10 mouse cellular contexts compared by ENCODE assay signal in the genomic region with DNA sequence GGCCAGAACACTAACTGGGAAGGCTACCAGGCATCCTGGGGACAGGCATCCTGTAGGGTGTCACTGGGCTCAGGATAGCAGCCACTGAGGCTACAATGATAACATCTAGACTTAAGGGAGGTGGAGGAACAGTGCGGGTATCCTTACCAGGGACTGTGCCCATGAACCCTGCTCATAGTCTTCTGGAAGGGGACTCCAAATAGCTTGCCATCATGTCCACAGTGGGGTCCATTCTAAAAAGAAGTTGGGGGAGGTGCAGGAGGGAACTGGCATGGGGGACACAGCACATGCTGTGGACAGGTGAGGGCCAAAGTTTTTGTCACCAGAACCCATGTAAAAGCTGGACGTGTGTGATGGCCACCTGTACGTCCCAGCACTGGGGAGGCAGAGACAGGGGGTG. TPM values are rescaled to one million over a fixed set of nuclear protein-coding genes. Genes with fewer than 3 reads are reported as not detected.
DNase-seq lines count a peak whose midpoint lies in the region; ATAC-seq and TF ChIP-seq lines count a peak whose summit lies in the region.
"Had no signal": no experiment of that assay in that cellular context is flagged by ENCODE, and none has a peak within 500 bp of the region (broad histone marks: within the 10 kb centered on the region; RNA-seq: fewer than 3 reads in every experiment).

No protein-coding gene starts in this region.

- no peaks in the 10 kb centered on the region for H3K4me1 ChIP-seq in kidney, embryonic 14.5 days (ENCODE audit: control insufficient read depth, insufficient read depth, low read length)
- no peaks in the 10 kb centered on the region for H3K4me1 ChIP-seq in midbrain, embryonic 11.5 days (ENCODE audit: control insufficient read depth, insufficient read depth, low read length)
- no peaks in the 10 kb centered on the region for H3K4me1 ChIP-seq in midbrain, embryonic 14.5 days (ENCODE audit: control insufficient read depth, insufficient read depth, low read length)
- peaks cover 36% of the 10 kb centered on the region for H3K4me1 ChIP-seq in liver, embryonic 15.5 days (replicated peaks)

- intact Hi-C loops in gastrocnemius, adult 2 months (cut with DNase I), result no loop called here
- intact Hi-C loops in gastrocnemius, postnatal 14 days (cut with DNase I; ENCODE audit: low total_unique reads), result no loop called here

- H3K9ac ChIP-seq in kidney, embryonic 14.5 days (ENCODE audit: low read depth, low read length), result no peak overlapping the region
- no peak overlapping the region for H3K9ac ChIP-seq in midbrain, embryonic 11.5 days (ENCODE audit: low read length)
- no peak overlapping the region for H3K9ac ChIP-seq in midbrain, embryonic 14.5 days (replicated peaks; ENCODE audit: low read length)
- no peak overlapping the region for H3K9ac ChIP-seq in liver, embryonic 15.5 days
- H3K9ac ChIP-seq: forebrain, postnatal 0 days had no signal

- no peaks in the 10 kb centered on the region for H3K36me3 ChIP-seq in kidney, embryonic 14.5 days (ENCODE audit: control insufficient read depth, insufficient read depth, low read length)
- H3K36me3 ChIP-seq in midbrain, embryonic 11.5 days (ENCODE audit: control insufficient read depth, insufficient read depth, low read length), result no peaks in the 10 kb centered on the region
- no peaks in the 10 kb centered on the region for H3K36me3 ChIP-seq in midbrain, embryonic 14.5 days (ENCODE audit: control insufficient read depth, insufficient read depth, low read length)
- H3K36me3 ChIP-seq in liver, embryonic 15.5 days (replicated peaks), result no peaks in the 10 kb centered on the region

- no peak for ATAC-seq in kidney, embryonic 14.5 days (ENCODE audit: low FRiP score, low TSS enrichment)
- no peak for ATAC-seq in midbrain, embryonic 11.5 days (ENCODE audit: low FRiP score)
- ATAC-seq in midbrain, embryonic 14.5 days (ENCODE audit: low FRiP score, low TSS enrichment), result no peak
- ATAC-seq in liver, embryonic 15.5 days (ENCODE audit: insufficient read depth), result no peak
- ATAC-seq: forebrain, postnatal 0 days had no signal

- H3K27ac ChIP-seq in gastrocnemius, adult 2 months, result peak overlapping the region; percentile 88
- H3K27ac ChIP-seq in kidney, embryonic 14.5 days (ENCODE audit: low read depth, low read length), result peak overlapping the region; percentile 74; the same call in 1 of the 2 replicates
- no peak overlapping the region for H3K27ac ChIP-seq in midbrain, embryonic 11.5 days (ENCODE audit: low read depth, low read length)
- H3K27ac ChIP-seq in midbrain, embryonic 14.5 days (replicated peaks; ENCODE audit: low read depth, low read length), result no peak overlapping the region
- H3K27ac ChIP-seq in liver, embryonic 15.5 days (replicated peaks), result peak overlapping the region; percentile 45; the same call in 1 of the 2 replicates

- H3K9me3 ChIP-seq in kidney, embryonic 14.5 days (ENCODE audit: control insufficient read depth, low read length), result no peaks in the 10 kb centered on the region
- H3K9me3 ChIP-seq in midbrain, embryonic 11.5 days (ENCODE audit: control insufficient read depth, low read length), result no peaks in the 10 kb centered on the region
- H3K9me3 ChIP-seq in midbrain, embryonic 14.5 days (ENCODE audit: control insufficient read depth, low read length), result no peaks in the 10 kb centered on the region
- no peaks in the 10 kb centered on the region for H3K9me3 ChIP-seq in liver, embryonic 15.5 days (replicated peaks)

- TF ChIP-seq CTCF in gastrocnemius, adult 2 months (IDR thresholded peaks at IDR 0.05), result no peak

- 82% methylated on average over 3 of the region's 3 CpGs for WGBS in kidney, embryonic 14.5 days
- 90% methylated on average over 3 of the region's 3 CpGs for WGBS in midbrain, embryonic 11.5 days
- WGBS in midbrain, embryonic 14.5 days, result 92% methylated on average over 3 of the region's 3 CpGs
- 57% methylated on average over 3 of the region's 3 CpGs for WGBS in liver, embryonic 15.5 days (ENCODE audit: insufficient replicate concordance)

- H3K4me2 ChIP-seq in kidney, embryonic 14.5 days (replicated peaks; ENCODE audit: low read depth, low read length), result no peak overlapping the region
- no peak overlapping the region for H3K4me2 ChIP-seq in midbrain, embryonic 11.5 days
- no peak overlapping the region for H3K4me2 ChIP-seq in midbrain, embryonic 14.5 days (ENCODE audit: low read length)
- no peak overlapping the region for H3K4me2 ChIP-seq in liver, embryonic 15.5 days

- no peak overlapping the region for H3K4me3 ChIP-seq in gastrocnemius, adult 2 months
- no peak overlapping the region for H3K4me3 ChIP-seq in kidney, embryonic 14.5 days (ENCODE audit: low read length)
- H3K4me3 ChIP-seq in midbrain, embryonic 11.5 days (ENCODE audit: low read depth, low read length), result no peak overlapping the region
- H3K4me3 ChIP-seq in midbrain, embryonic 14.5 days (replicated peaks; ENCODE audit: low read depth, low read length), result no peak overlapping the region
- H3K4me3 ChIP-seq in liver, embryonic 15.5 days (replicated peaks), result no peak overlapping the region

- no peaks in the 10 kb centered on the region; the same call in 1 of the 2 replicates for H3K27me3 ChIP-seq in kidney, embryonic 14.5 days (ENCODE audit: control insufficient read depth, insufficient read depth, low read length)
- H3K27me3 ChIP-seq in midbrain, embryonic 11.5 days (ENCODE audit: control insufficient read depth, insufficient read depth, low read length), result no peaks in the 10 kb centered on the region
- H3K27me3 ChIP-seq in midbrain, embryonic 14.5 days (ENCODE audit: control insufficient read depth, insufficient read depth, low read length), result no peaks in the 10 kb centered on the region
- H3K27me3 ChIP-seq in liver, embryonic 15.5 days, result no peaks in the 10 kb centered on the region

- DNase-seq in gastrocnemius, adult 2 months, result no peak
- no peak for DNase-seq in gastrocnemius, postnatal 14 days
- no peak for DNase-seq in kidney, postnatal 14 days
- peak; percentile 62 for DNase-seq in midbrain, embryonic 11.5 days (ENCODE audit: low spot score, missing footprints)
- no peak for DNase-seq in midbrain, embryonic 14.5 days
- DNase-seq in T-cell, adult 2 months (ENCODE audit: low spot score), result no peak
- DNase-seq: forebrain, postnatal 0 days; left cerebral cortex, postnatal 4 days had no signal

RNA-seq across cellular contexts. Expression of gene Sik1, which starts 50.8 kb away (rescaled TPM):
- 10 to 100 TPM; 13.4 to 58.6 TPM for total RNA-seq in gastrocnemius, adult 2 months (2021)
- total RNA-seq in gastrocnemius, postnatal 14 days (2021), result 10 to 100 TPM; 18.1 to 18.6 TPM
- 16.8 and 17.3 TPM in 2 replicates for polyA plus RNA-seq in kidney, embryonic 14.5 days (2014; fragmentation: Nextera tagmentation; extraction: Ambion mirVana)
- 8.9 and 14.0 TPM in 2 replicates for polyA plus RNA-seq in midbrain, embryonic 11.5 days (2014; fragmentation: Nextera tagmentation; extraction: Ambion mirVana)
- polyA plus RNA-seq in midbrain, embryonic 14.5 days (2014; fragmentation: Nextera tagmentation; extraction: Ambion mirVana), result 15.3 and 19.3 TPM in 2 replicates
- 5.3 and 6.8 TPM in 2 replicates for polyA plus RNA-seq in liver, embryonic 15.5 days (2015; fragmentation: Nextera tagmentation; extraction: Ambion mirVana)

Comparison
In these comparisons a context has a peak if more than half of its experiments do, and no peak if none do; other contexts are left out.
1. H3K27ac ChIP-seq: peak in gastrocnemius, adult 2 months (single experiment), kidney, embryonic 14.5 days (single experiment) and liver, embryonic 15.5 days (single experiment); none in midbrain, embryonic 11.5 days (single experiment) and midbrain, embryonic 14.5 days (single experiment).